Mouse (Mus musculus) kidney, postnatal 0 days (tissue): ENCODE results near the gene Klhdc7a. TPM values are rescaled to one million over a fixed set of nuclear protein-coding genes. Genes with fewer than 3 reads are reported as not detected.

Experiments
- ATAC-seq: fragments of 200-750 bp; cut with Nextera tagmentation; replicated peaks from 2 replicates; pipeline ENCODE4 v1.8.0; 2017; ENCODE audit warnings: low read depth, moderate number of reproducible peaks, moderate TSS enrichment, moderate library complexity; ENCODE audit not compliant: low FRiP score
- DNase-seq: peaks from one replicate; pipeline ENCODE4 v3.0.0-alpha.2; 2016; ENCODE audit warnings: low spot score
- H3K27ac ChIP-seq: fragments of 300-500 bp; sonication (generic); 2 replicates; pipeline ENCODE4 v1.5.1; 2014; ENCODE audit warnings: mild to moderate bottlenecking
- H3K27me3 ChIP-seq: fragments of 300-500 bp; sonication (generic); 2 replicates; pipeline ENCODE4 v1.6.1; 2014; ENCODE audit warnings: low read length, mixed read lengths; ENCODE audit not compliant: insufficient read depth
- H3K36me3 ChIP-seq: fragments of 300-500 bp; sonication (generic); 2 replicates; pipeline ENCODE4 v1.6.1; 2014; ENCODE audit warnings: low read length, mixed read lengths; ENCODE audit not compliant: insufficient read depth
- H3K4me1 ChIP-seq: fragments of 300-500 bp; sonication (generic); replicated peaks from 2 replicates; pipeline ENCODE4 v1.6.1; 2014; ENCODE audit warnings: antibody characterized with exemption, low read length, mixed read lengths; ENCODE audit not compliant: insufficient read depth
- H3K4me2 ChIP-seq: fragments of 300-500 bp; sonication (generic); 2 replicates; pipeline ENCODE4 v1.6.1; 2014; ENCODE audit warnings: mild to moderate bottlenecking, low read length, moderate library complexity, mixed read lengths
- H3K4me3 ChIP-seq: fragments of 300-500 bp; sonication (generic); replicated peaks from 2 replicates; pipeline ENCODE4 v1.5.1; 2014; ENCODE audit warnings: low read depth, low read length
- H3K9ac ChIP-seq: fragments of 300-500 bp; sonication (generic); 2 replicates; pipeline ENCODE4 v1.6.1; 2014; ENCODE audit warnings: low read depth, low read length
- H3K9me3 ChIP-seq: fragments of 300-500 bp; sonication (generic); replicated peaks from 2 replicates; pipeline ENCODE4 v1.6.1; 2016; ENCODE audit warnings: low read length, inconsistent platforms, mixed read lengths
- CTCF ChIP-seq: IDR thresholded peaks from 2 replicates; pipeline ENCODE4 v1.5.1; 2016; ENCODE audit warnings: antibody characterized with exemption, low read depth, mild to moderate bottlenecking, moderate library complexity
- WGBS: fragments of 180-500 bp; shearing (Covaris S2); extraction: QIAGEN DNeasy Blood & Tissue Kit; methylation state at CpG from one replicate; pipeline ENCODE4 v1.1.7; 2014; 5-methylcytosine and 5-hydroxymethylcytosine counted together
- polyA plus RNA-seq: library from polyadenylated mRNA; unstranded; fragments of >200 nt; fragmentation: Nextera tagmentation; extraction: Ambion mirVana; gene quantifications from 2 replicates; pipeline ENCODE4 v1.2.1, GENCODE M21; 2015

The Klhdc7a gene
- polyA plus RNA-seq, 1 experiment from 2014 or later = 8.9 TPM

DNA sequence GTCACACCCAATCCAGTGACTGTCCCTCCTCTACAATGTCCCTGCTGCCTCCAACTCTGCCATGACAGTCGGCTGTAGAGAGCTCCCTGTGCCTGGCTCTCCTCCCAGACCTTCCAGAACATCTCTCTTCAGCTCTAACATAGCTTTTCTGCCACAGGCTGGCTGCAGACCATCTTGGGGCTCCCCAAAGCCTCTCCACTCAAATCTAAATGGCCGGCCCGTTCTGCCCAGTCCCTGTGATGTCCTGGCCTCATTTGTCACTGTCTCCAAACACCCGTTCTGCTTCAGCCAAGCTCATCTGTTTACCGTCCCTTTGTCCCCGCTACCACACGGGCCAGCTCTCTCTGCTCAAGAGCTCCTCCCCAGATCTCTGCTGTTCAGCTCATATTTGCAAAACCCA lies 6.7 kb upstream of the Klhdc7a start:
- Histone ChIP-seq H3K4me2 (no peak overlapping the region), H3K9ac (no peak overlapping the region), H3K4me1 (peaks cover 7% of the 10 kb centered on the region), H3K36me3 (no peaks in the 10 kb centered on the region), H3K4me3 (no peak overlapping the region), H3K9me3 (no peaks in the 10 kb centered on the region), H3K27ac (no peak overlapping the region), H3K27me3 (no peaks in the 10 kb centered on the region)
- ATAC-seq = no peak
- 16% methylated on average over 7 of the region's 7 CpGs for WGBS
- DNase-seq = no peak
- no peak for TF ChIP-seq CTCF

DNA sequence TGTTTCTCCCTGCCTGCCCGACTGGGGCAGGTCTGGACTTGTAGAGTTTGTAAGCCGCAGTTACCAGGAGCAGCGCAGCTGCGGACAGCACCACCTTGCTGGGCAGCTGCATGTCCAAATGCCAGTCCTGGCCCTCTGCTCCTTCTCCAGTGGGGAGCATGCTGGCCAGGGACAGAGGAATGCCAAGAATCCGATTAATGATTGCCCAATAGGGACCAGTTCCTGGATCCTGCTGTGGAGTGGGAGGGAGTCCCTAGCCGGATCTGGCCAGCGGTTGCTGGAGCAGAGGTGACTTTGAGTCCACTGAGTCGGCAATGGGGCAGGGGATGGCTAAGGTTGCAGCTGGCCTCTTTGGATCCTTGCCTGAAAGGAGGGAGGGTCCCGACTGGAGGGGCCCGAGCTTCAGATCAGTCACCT lies 343 bp downstream of the Klhdc7a start:
- Histone ChIP-seq H3K9me3 (no peaks in the 10 kb centered on the region), H3K9ac (peak overlapping the region; percentile 50), H3K27me3 (no peaks in the 10 kb centered on the region), H3K4me3 (peak overlapping the region; percentile 24), H3K36me3 (no peaks in the 10 kb centered on the region), H3K4me2 (peak overlapping the region; percentile 54), H3K27ac (peak overlapping the region; percentile 97), H3K4me1 (peaks cover 8% of the 10 kb centered on the region)
- DNase-seq (peak; percentile 83), ATAC-seq (peak; percentile 95)
- 10% methylated on average over 10 of the region's 10 CpGs for WGBS
- no peak; the same call in 1 of the 2 replicates for TF ChIP-seq CTCF

DNA sequence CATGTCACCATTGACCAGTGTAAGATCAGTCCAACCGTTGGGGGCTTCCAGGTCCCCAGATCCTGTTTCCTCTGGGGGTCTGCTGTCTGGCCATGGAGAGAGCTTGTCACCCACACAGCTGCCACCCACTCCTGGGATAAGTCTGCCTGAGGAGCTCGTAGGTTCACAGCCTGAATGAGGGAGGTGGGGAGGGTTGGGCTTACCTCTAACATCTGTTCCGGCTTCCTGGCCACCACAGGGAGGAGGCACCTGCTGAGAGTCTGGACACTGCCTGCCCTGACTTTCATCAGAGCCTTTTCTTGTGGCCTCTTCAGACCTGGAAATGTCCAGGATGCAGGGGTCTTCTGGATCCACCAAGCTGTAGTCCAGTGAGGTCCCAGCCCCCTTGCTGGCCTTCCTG lies 845 bp downstream of the Klhdc7a start:
- H3K27me3 ChIP-seq = no peaks in the 10 kb centered on the region
- H3K4me1 ChIP-seq = peaks cover 8% of the 10 kb centered on the region
- TF ChIP-seq CTCF = no peak
- peak overlapping the region; percentile 50 for H3K9ac ChIP-seq
- ATAC-seq (no peak), DNase-seq (no peak)
- peak overlapping the region; percentile 24 for H3K4me3 ChIP-seq
- 25% methylated on average over 3 of the region's 3 CpGs for WGBS
- H3K4me2 ChIP-seq = peak overlapping the region; percentile 54
- no peaks in the 10 kb centered on the region for H3K36me3 ChIP-seq
- H3K27ac ChIP-seq = peak overlapping the region; percentile 97
- no peaks in the 10 kb centered on the region for H3K9me3 ChIP-seq

DNA sequence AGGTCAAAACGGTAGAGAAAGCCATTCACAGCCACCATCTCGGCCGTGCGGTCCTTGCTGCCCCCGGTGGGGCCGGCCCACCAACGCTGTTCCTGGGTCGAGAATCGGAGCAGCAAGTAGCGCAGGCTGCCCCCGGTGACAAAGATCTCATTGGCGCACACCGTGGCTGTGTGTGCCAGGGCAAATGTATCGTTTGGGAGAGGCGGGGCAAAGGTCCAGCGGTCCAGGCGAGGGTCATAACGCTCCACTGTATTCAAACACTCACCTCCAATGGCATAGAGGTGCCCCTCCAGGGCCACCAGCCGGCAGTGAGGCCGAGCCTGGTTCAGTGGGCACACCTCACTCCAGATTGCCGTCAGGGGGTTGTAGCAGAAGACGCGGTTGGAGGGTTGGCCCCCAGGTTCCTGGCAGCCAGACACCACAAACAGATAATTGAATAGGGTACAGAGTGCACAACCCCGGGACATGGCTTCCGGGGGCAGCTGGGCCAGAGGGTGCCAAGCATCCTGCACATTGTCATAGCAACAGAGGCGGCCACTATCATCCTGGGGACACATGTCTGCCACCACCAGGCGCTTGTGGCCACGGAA lies 2.1 kb downstream of the Klhdc7a start:
- Histone ChIP-seq H3K4me1 (peaks cover 8% of the 10 kb centered on the region), H3K9me3 (no peaks in the 10 kb centered on the region), H3K36me3 (no peaks in the 10 kb centered on the region), H3K27me3 (no peaks in the 10 kb centered on the region), H3K9ac (peak overlapping the region; percentile 50; the same call in 1 of the 2 replicates), H3K27ac (0 out of 2 replicates have a peak overlapping the region, but pooled peaks have one; percentile 97), H3K4me3 (peak overlapping the region; percentile 24), H3K4me2 (peak overlapping the region; percentile 54)
- TF ChIP-seq CTCF = no peak
- DNase-seq = no peak
- WGBS = 82% methylated on average over 28 of the region's 28 CpGs
- no peak for ATAC-seq

DNA sequence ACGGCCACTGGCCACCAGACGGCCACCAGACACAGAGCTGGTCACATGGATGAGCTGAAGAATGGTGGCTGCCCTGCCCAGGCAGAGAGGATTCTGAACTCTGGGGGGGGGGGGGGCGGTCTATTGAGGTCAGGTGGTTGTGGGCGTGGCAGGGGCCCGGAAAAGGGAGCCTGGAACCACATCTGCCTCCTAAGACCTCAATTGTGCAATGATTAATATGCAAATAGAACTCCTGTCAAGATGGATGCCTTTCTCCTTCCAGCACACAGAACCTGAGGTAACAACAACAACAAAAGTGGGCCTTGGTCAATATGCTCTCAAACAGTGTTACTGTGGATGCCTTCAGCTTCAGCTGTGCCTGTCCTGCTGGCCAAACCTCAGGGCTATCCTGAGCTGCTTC lies 3.4 kb downstream of the Klhdc7a start:
- no peak for DNase-seq
- no peaks in the 10 kb centered on the region for H3K36me3 ChIP-seq
- no peaks in the 10 kb centered on the region for H3K27me3 ChIP-seq
- no peak for ATAC-seq
- H3K27ac ChIP-seq = no peak overlapping the region
- H3K9ac ChIP-seq = peak overlapping the region; percentile 35; the same call in 1 of the 2 replicates
- peaks cover 8% of the 10 kb centered on the region for H3K4me1 ChIP-seq
- TF ChIP-seq CTCF = no peak
- H3K4me2 ChIP-seq = peak overlapping the region; percentile 54
- H3K9me3 ChIP-seq = no peaks in the 10 kb centered on the region
- no peak overlapping the region for H3K4me3 ChIP-seq
- 86% methylated on average over 5 of the region's 5 CpGs for WGBS

DNA sequence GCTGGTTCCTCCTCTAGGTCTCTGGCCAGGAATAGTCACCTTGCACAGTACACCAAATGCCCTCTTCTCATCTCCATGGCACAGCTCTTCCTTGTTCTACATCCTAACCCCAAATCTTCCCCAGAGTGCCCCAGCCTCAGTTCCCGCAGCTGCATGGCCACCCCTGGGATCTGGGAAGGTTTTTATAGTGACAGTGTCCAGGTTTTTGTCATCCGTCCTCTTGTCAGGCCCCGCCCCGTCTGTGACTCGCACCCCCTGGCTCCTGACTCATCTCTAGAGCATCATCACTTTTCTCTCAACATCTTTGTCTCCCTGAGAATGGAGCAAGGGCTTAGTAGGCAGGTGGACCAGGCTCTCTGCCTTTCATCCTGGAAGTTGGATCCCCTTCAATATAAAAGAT lies 3.9 kb downstream of the Klhdc7a start:
- peaks cover 8% of the 10 kb centered on the region for H3K4me1 ChIP-seq
- H3K36me3 ChIP-seq = no peaks in the 10 kb centered on the region
- no peaks in the 10 kb centered on the region for H3K27me3 ChIP-seq
- H3K4me2 ChIP-seq = peak overlapping the region; percentile 54; the same call in 1 of the 2 replicates
- H3K4me3 ChIP-seq = no peak overlapping the region
- H3K9ac ChIP-seq = no peak overlapping the region
- H3K9me3 ChIP-seq = no peaks in the 10 kb centered on the region
- no peak for TF ChIP-seq CTCF
- 78% methylated on average over 5 of the region's 5 CpGs for WGBS
- no peak for ATAC-seq
- no peak overlapping the region for H3K27ac ChIP-seq
- DNase-seq = no peak

DNA sequence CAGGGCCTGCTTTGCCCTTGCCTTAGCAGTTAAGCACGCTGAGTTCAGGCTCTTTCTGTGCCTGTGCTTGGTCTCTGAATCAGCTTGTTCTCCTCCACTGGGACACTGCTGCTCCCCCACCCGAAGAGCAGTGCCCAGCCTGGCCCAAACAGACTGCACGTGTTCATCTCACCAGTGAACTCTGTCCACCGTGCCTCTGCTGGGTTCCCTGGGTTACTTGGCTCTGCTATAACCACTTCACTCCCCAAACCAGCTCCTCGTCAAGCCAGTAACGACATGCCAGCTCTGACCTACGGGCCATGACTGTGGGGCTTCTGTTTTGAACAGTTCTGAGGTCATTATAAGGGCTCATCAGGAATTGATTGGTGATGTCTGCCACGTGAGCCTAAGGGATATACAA lies 4.8 kb downstream of the Klhdc7a start:
- no peaks in the 10 kb centered on the region for H3K36me3 ChIP-seq
- peaks cover 8% of the 10 kb centered on the region for H3K4me1 ChIP-seq
- no peak overlapping the region for H3K4me3 ChIP-seq
- H3K9ac ChIP-seq = no peak overlapping the region
- no peaks in the 10 kb centered on the region for H3K9me3 ChIP-seq
- TF ChIP-seq CTCF = no peak
- no peaks in the 10 kb centered on the region for H3K27me3 ChIP-seq
- no peak overlapping the region for H3K27ac ChIP-seq
- H3K4me2 ChIP-seq = peak overlapping the region; percentile 54
- ATAC-seq = no peak
- WGBS = 56% methylated on average over 8 of the region's 8 CpGs
- no peak for DNase-seq
